Mouse (Mus musculus) lung, adult 2 months (tissue): ENCODE results near the gene Maff.

Experiments
- CTCF ChIP-seq: fragments of 200-500 bp; IDR thresholded peaks from 2 replicates; pipeline ENCODE4 v1.5.1; 2011; ENCODE audit warnings: mild to moderate bottlenecking, low read length, control low read depth; ENCODE audit not compliant: insufficient read depth
- POLR2A ChIP-seq: fragments of 200-500 bp; IDR thresholded peaks from 2 replicates; pipeline ENCODE4 v1.6.1; 2011; ENCODE audit warnings: low read depth, mild to moderate bottlenecking, control low read depth, low read length, borderline replicate concordance; ENCODE audit errors: extremely low read depth

- TF ChIP-seq CTCF = no peak
- no peak for TF ChIP-seq POLR2A
Observed at GRCm38 (mm10) chr15:79338978-79339377, 7.4 kb upstream of the Maff start.
